Mouse (Mus musculus): Measurements from ENCODE around the gene Gng7. TPM values are rescaled to one million over a fixed set of nuclear protein-coding genes. Genes with fewer than 3 reads are reported as not detected.

The Gng7 gene
- polyA plus RNA-seq, 1 experiment from 2014 or later: 22.7 TPM

DNA sequence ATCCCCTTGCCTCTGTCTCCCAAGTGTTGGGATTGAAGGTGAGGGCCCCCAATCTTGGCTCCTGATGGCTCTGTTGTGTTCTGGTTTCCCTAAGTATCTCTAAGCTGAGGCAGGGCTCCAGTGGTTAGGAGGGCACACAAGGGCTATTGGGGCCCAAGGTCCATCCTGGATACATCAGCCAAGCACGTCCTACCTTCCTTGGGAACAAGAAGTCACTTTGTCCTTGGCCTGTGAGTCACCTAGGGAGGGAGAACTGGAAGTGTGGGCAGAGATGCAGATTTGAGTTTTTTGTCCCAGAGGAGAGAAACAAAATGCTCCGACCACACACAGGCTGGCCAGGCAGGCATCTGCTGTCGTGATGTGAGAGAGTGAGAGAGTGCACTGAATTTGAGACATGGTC, 65.7 kb downstream of the Gng7 start:
- Histone ChIP-seq H3K4me1 (ENCODE audit: control insufficient read depth, insufficient read depth, low read length) (no peaks in the 10 kb centered on the region), H3K36me3 (ENCODE audit: control insufficient read depth, insufficient read depth, low read length) (no peaks in the 10 kb centered on the region), H3K27ac (ENCODE audit: low read depth, low read length) (no peak overlapping the region), H3K27me3 (ENCODE audit: control insufficient read depth, insufficient read depth, low read length) (no peaks in the 10 kb centered on the region), H3K9ac (replicated peaks; ENCODE audit: low read depth, low read length) (no peak overlapping the region), H3K4me3 (ENCODE audit: low read depth, low read length) (no peak overlapping the region), H3K4me2 (ENCODE audit: low read depth, low read length) (no peak overlapping the region), H3K9me3 (ENCODE audit: control insufficient read depth, low read length) (no peaks in the 10 kb centered on the region)
- WGBS: 85% methylated on average over 3 of the region's 3 CpGs
- no peak for ATAC-seq (ENCODE audit: low read depth)

DNA sequence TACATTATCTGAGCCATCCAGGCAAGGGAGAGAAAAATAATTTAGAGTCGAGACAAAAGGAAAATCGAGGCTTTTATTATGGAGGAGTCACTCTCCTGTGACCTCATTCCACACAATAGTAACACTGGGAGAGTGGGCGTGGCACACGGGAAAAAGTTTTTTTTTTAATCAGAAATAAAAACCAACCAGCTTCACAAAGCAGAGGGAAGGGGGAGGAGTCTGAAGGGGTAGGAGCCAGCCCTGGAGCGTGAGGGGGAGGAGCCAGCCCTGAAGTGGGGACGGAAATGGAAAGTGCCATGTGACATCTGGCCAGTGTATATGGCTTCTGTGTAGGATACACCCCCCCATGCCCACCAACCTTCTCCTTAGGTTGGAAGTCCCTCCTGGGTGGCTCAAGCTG, 66.2 kb downstream of the Gng7 start:
- 34% methylated on average over 6 of the region's 6 CpGs for WGBS
- no peaks in the 10 kb centered on the region for H3K36me3 ChIP-seq (ENCODE audit: control insufficient read depth, insufficient read depth, low read length)
- H3K27me3 ChIP-seq (ENCODE audit: control insufficient read depth, insufficient read depth, low read length): no peaks in the 10 kb centered on the region
- H3K4me1 ChIP-seq (ENCODE audit: control insufficient read depth, insufficient read depth, low read length): no peaks in the 10 kb centered on the region
- H3K4me3 ChIP-seq (ENCODE audit: low read depth, low read length): no peak overlapping the region
- H3K9ac ChIP-seq (replicated peaks; ENCODE audit: low read depth, low read length): no peak overlapping the region
- H3K4me2 ChIP-seq (ENCODE audit: low read depth, low read length): no peak overlapping the region
- H3K9me3 ChIP-seq (ENCODE audit: control insufficient read depth, low read length): no peaks in the 10 kb centered on the region
- no peak for ATAC-seq (ENCODE audit: low read depth)
- H3K27ac ChIP-seq (ENCODE audit: low read depth, low read length): no peak overlapping the region

DNA sequence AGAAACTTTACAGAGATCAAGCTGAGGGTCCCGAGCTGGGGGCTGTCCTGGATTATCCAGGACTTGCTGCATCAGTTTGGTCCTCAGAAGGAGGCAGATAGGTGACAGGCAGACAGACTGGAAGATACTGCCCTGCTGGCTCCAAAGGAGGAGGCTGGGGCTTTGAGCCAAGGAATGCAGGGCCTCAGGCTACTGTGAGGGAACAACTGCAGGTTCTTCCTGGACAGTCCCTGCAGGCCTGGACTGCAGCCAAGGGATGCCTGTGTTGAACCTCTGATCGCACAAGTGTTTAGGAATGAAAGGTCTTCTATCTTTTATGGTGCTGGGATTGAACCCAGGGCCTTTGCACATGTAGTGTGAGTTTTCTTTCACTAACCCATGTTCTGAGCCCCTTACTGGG, 66.9 kb downstream of the Gng7 start:
- no peak overlapping the region for H3K27ac ChIP-seq (ENCODE audit: low read depth, low read length)
- WGBS: 52% methylated on average over 2 of the region's 2 CpGs
- no peaks in the 10 kb centered on the region for H3K36me3 ChIP-seq (ENCODE audit: control insufficient read depth, insufficient read depth, low read length)
- H3K4me3 ChIP-seq (ENCODE audit: low read depth, low read length): no peak overlapping the region
- no peaks in the 10 kb centered on the region for H3K4me1 ChIP-seq (ENCODE audit: control insufficient read depth, insufficient read depth, low read length)
- H3K9me3 ChIP-seq (ENCODE audit: control insufficient read depth, low read length): no peaks in the 10 kb centered on the region
- H3K27me3 ChIP-seq (ENCODE audit: control insufficient read depth, insufficient read depth, low read length): no peaks in the 10 kb centered on the region
- no peak overlapping the region for H3K4me2 ChIP-seq (ENCODE audit: low read depth, low read length)
- H3K9ac ChIP-seq (replicated peaks; ENCODE audit: low read depth, low read length): 0 out of 2 replicates have a peak overlapping the region, but pooled peaks have one; percentile 16
- ATAC-seq (ENCODE audit: low read depth): no peak

DNA sequence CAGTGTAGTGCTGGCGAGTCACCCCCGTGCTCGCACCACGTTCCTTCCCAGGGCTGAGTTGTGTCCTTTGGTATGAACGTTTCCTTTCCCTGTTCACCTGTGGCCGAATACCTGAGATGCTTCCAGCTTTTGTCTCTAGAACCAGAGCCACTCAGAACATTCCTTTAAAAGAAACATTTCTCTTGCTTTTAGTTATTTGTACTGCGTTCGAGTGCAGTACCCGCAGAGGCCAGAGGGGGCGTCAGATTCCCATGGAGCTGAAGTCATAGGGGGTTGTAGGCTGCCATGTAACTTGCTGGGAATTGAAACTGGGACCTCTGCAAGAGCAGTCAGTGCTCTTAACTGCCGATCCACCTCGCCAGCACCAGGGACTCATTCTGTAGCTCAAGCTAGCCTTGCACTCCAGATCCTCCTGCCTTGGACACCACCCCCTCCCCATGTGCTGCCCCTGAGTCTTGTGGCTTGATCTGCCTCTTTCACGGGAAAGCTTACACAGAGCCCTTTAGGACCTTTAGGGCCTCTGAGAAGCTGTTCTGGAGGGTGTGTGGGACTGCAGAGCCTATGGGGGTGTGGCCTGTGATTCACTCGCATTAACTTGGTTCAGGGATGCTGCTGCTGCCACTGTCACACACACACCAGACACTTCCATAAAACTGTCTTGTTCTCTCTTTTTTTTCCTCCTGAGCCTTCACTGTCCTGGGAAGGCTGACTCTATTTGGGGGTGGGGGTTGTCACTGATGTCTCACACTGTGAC, 67.9 kb downstream of the Gng7 start:
- no peaks in the 10 kb centered on the region for H3K36me3 ChIP-seq (ENCODE audit: control insufficient read depth, insufficient read depth, low read length)
- H3K4me3 ChIP-seq (ENCODE audit: low read depth, low read length): no peak overlapping the region
- no peak overlapping the region for H3K27ac ChIP-seq (ENCODE audit: low read depth, low read length)
- no peak for ATAC-seq (ENCODE audit: low read depth)
- 69% methylated on average over 14 of the region's 14 CpGs for WGBS
- no peaks in the 10 kb centered on the region for H3K4me1 ChIP-seq (ENCODE audit: control insufficient read depth, insufficient read depth, low read length)
- no peak overlapping the region for H3K4me2 ChIP-seq (ENCODE audit: low read depth, low read length)
- H3K9me3 ChIP-seq (ENCODE audit: control insufficient read depth, low read length): no peaks in the 10 kb centered on the region
- H3K27me3 ChIP-seq (ENCODE audit: control insufficient read depth, insufficient read depth, low read length): no peaks in the 10 kb centered on the region
- H3K9ac ChIP-seq (replicated peaks; ENCODE audit: low read depth, low read length): no peak overlapping the region

DNA sequence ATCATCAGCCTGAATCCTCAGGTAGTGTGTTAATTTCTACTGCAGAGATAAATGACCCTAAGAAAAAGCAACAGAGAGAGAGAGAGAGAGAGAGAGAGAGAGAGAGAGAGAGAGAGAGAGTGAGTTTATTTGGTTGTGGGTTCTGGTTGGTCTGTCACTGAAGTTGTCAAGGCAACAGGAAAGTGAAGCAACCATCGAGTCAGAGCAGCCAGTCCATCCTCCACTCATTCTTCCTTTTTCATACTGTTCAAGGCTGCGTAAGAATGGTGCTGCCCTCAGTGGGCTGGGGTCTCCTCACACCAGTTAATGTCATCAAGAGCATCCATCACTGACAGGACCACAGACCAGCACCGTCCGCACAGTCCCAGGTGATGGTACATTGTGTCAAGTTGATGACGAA, 70.5 kb downstream of the Gng7 start:
- WGBS: 80% methylated on average over 5 of the region's 5 CpGs
- Histone ChIP-seq H3K27ac (ENCODE audit: low read depth, low read length) (no peak overlapping the region), H3K36me3 (ENCODE audit: control insufficient read depth, insufficient read depth, low read length) (no peaks in the 10 kb centered on the region), H3K4me2 (ENCODE audit: low read depth, low read length) (no peak overlapping the region), H3K27me3 (ENCODE audit: control insufficient read depth, insufficient read depth, low read length) (no peaks in the 10 kb centered on the region), H3K4me1 (ENCODE audit: control insufficient read depth, insufficient read depth, low read length) (peaks cover 11% of the 10 kb centered on the region; the same call in 1 of the 2 replicates), H3K4me3 (ENCODE audit: low read depth, low read length) (no peak overlapping the region), H3K9ac (replicated peaks; ENCODE audit: low read depth, low read length) (no peak overlapping the region), H3K9me3 (ENCODE audit: control insufficient read depth, low read length) (no peaks in the 10 kb centered on the region)
- no peak for ATAC-seq (ENCODE audit: low read depth)

DNA sequence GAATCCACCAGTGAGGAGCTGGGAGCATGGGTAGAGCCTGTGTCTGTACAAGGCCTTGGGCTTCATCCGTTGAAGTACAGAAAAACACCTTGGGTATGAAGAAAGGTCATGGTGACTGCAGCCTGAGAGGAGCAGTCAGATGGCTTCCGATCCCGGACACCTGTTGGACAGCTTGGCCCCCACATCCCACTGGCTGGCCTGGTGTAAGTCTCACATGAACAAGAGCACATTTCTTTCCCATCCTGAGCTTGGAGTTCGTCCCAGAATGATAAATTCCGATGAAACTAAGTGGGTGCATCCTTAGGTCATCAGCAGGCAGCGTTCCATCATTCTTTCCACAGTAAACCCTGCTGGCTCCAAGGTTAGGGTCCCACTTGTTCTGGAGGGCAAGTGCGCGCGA, 71.0 kb downstream of the Gng7 start:
- Histone ChIP-seq H3K4me2 (ENCODE audit: low read depth, low read length) (no peak overlapping the region), H3K9me3 (ENCODE audit: control insufficient read depth, low read length) (no peaks in the 10 kb centered on the region), H3K4me1 (ENCODE audit: control insufficient read depth, insufficient read depth, low read length) (peaks cover 15% of the 10 kb centered on the region; the same call in 1 of the 2 replicates), H3K27ac (ENCODE audit: low read depth, low read length) (no peak overlapping the region), H3K36me3 (ENCODE audit: control insufficient read depth, insufficient read depth, low read length) (no peaks in the 10 kb centered on the region), H3K27me3 (ENCODE audit: control insufficient read depth, insufficient read depth, low read length) (no peaks in the 10 kb centered on the region), H3K4me3 (ENCODE audit: low read depth, low read length) (no peak overlapping the region), H3K9ac (replicated peaks; ENCODE audit: low read depth, low read length) (no peak overlapping the region)
- ATAC-seq (ENCODE audit: low read depth): no peak
- WGBS: 85% methylated on average over 9 of the region's 9 CpGs

DNA sequence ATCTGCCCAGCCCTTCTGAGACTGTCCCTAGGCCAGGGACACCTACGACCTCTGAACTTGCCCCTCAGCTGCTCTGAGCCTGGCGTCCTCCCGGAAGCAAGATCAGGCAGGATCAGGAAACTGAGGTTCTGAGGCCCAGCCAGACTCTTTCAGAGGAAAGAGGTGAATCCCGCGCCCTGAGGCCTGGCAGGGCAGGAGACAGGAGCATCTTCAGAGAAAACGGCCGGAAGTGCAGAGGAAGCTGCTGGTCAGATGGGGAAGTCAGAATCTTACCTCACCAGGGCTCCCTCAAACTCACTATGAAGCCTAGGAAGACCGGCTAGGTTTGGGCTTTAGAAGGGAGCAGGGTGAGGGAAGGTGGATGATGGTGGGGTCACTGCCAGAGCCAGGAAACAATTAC, 71.8 kb downstream of the Gng7 start:
- peaks cover 21% of the 10 kb centered on the region; the same call in 1 of the 2 replicates for H3K4me1 ChIP-seq (ENCODE audit: control insufficient read depth, insufficient read depth, low read length)
- no peaks in the 10 kb centered on the region for H3K27me3 ChIP-seq (ENCODE audit: control insufficient read depth, insufficient read depth, low read length)
- H3K9ac ChIP-seq (replicated peaks; ENCODE audit: low read depth, low read length): no peak overlapping the region
- no peaks in the 10 kb centered on the region for H3K9me3 ChIP-seq (ENCODE audit: control insufficient read depth, low read length)
- WGBS: 65% methylated on average over 8 of the region's 8 CpGs
- no peaks in the 10 kb centered on the region for H3K36me3 ChIP-seq (ENCODE audit: control insufficient read depth, insufficient read depth, low read length)
- no peak overlapping the region for H3K4me3 ChIP-seq (ENCODE audit: low read depth, low read length)
- ATAC-seq (ENCODE audit: low read depth): no peak
- H3K4me2 ChIP-seq (ENCODE audit: low read depth, low read length): no peak overlapping the region
- H3K27ac ChIP-seq (ENCODE audit: low read depth, low read length): no peak overlapping the region

DNA sequence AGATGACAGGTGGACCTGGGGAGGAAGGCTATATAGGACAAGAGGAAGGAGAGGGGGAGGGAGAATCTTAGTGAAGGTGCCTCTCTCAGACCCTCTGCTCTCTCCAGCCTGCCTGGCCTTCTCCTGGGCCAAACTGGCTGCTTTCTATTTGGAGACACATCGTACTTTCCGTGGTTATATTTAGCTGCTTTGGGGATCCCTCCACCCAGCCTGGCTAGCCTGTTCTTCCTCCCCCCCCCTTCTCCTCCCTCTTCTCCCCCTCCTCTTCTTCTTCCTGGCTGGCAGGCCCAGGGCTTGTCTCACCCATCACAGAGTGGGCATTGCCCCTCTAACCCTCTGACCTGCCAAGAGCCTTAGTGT, 73.8 kb downstream of the Gng7 start:
- no peak overlapping the region for H3K4me3 ChIP-seq (ENCODE audit: low read depth, low read length)
- peaks cover 36% of the 10 kb centered on the region; the same call in 1 of the 2 replicates for H3K4me1 ChIP-seq (ENCODE audit: control insufficient read depth, insufficient read depth, low read length)
- no peak overlapping the region for H3K4me2 ChIP-seq (ENCODE audit: low read depth, low read length)
- ATAC-seq (ENCODE audit: low read depth): no peak
- peaks cover 9% of the 10 kb centered on the region; the same call in 1 of the 2 replicates for H3K27me3 ChIP-seq (ENCODE audit: control insufficient read depth, insufficient read depth, low read length)
- H3K9me3 ChIP-seq (ENCODE audit: control insufficient read depth, low read length): no peaks in the 10 kb centered on the region
- H3K9ac ChIP-seq (replicated peaks; ENCODE audit: low read depth, low read length): no peak overlapping the region
- H3K27ac ChIP-seq (ENCODE audit: low read depth, low read length): no peak overlapping the region
- no peaks in the 10 kb centered on the region for H3K36me3 ChIP-seq (ENCODE audit: control insufficient read depth, insufficient read depth, low read length)
- WGBS: 75% methylated on average over 2 of the region's 2 CpGs

DNA sequence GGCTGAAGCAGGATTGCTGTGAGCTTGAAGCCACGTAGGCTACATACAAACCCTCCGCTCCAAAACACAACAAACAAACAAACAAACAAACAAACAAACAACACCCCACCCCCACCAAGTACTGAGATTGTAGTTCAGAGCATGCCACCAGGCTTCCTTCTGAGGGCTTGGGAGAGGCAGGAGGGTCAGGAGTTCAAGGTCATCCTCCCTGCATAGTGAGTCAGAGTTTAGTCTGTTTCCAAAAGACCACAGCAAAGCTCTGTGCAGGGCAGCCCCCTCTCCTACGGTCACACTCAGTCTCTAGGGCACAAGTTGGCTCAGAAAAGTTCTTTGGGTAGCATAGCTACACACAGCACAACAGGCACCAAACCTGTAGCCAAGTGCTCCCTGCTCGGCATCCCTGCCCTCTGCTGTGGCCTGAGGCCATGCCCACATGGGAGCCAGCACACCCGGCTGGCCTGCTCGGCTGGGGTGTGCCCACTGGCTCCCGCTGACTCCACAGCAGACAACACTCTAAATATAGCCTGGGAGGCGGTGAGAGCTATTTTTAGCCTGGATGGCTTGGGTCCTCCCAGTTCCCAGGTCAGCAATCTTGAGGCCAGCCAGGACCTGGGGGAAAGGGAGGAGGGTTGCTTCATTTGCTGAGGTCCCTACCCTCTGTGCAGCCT, 74.3 kb downstream of the Gng7 start:
- WGBS: 46% methylated on average over 8 of the region's 8 CpGs

More for the DNA sequence above, 74.3 kb downstream of the Gng7 start:
- no peaks in the 10 kb centered on the region for H3K36me3 ChIP-seq (ENCODE audit: control insufficient read depth, insufficient read depth, low read length)
- peaks cover 38% of the 10 kb centered on the region; the same call in 1 of the 2 replicates for H3K4me1 ChIP-seq (ENCODE audit: control insufficient read depth, insufficient read depth, low read length)
- H3K9me3 ChIP-seq (ENCODE audit: control insufficient read depth, low read length): no peaks in the 10 kb centered on the region
- H3K4me3 ChIP-seq (ENCODE audit: low read depth, low read length): no peak overlapping the region
- H3K27me3 ChIP-seq (ENCODE audit: control insufficient read depth, insufficient read depth, low read length): peaks cover 9% of the 10 kb centered on the region; the same call in 1 of the 2 replicates
- peak overlapping the region; percentile 59 for H3K4me2 ChIP-seq (ENCODE audit: low read depth, low read length)
- peak overlapping the region; percentile 68 for H3K27ac ChIP-seq (ENCODE audit: low read depth, low read length)
- ATAC-seq (ENCODE audit: low read depth): no peak
- H3K9ac ChIP-seq (replicated peaks; ENCODE audit: low read depth, low read length): no peak overlapping the region; the same call in 1 of the 2 replicates

Data from neural tube, embryonic 14.5 days (tissue).